Mouse (Mus musculus): Measurements from ENCODE around the gene Itm2b. TPM values are rescaled to one million over a fixed set of nuclear protein-coding genes. Genes with fewer than 3 reads are reported as not detected.

The Itm2b gene
- 502 TPM for total RNA-seq (2023)

DNA sequence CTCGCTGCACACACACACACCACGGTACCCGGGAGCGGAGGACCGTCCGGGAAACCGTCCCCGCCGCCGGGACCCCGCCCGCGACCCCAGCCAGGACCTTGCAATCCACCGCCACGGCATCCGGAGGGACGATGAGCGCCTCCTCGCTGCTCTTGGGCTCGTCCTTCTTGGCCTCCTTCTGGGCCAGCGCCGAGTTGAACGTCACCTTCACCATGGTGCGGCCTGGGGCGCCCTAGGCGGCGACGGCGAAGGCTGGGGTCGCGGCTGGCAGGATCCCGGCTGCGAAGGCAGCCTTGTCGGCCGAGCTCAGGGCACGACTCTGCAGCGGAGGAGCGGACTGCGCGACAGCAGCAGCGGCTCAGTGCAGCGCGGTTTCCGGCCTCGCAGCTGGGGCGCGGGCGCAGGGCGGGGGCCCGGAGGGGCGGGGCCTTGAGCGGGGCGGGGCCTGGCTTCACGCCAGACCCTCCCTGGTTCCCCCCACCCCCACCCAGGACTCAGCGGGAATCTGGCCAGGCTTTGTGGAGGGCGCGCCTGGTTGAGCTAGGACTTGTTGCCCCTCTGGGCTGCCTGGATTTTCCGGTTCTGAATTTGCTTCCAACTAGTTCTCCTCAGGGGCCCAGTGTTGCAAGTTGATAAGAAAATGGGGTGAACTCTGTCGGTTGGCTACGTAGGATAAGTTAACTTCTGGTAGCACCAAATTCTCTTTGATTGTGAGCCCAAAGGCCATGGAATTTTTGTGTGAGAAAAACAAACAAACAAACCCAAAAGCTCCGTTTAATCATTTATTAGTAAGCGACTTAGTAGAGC is at the start of gene Itm2b:
Gene Itm2b (minus strand): TSS at position 377 of the 807 bp plus-strand sequence.

DNA sequence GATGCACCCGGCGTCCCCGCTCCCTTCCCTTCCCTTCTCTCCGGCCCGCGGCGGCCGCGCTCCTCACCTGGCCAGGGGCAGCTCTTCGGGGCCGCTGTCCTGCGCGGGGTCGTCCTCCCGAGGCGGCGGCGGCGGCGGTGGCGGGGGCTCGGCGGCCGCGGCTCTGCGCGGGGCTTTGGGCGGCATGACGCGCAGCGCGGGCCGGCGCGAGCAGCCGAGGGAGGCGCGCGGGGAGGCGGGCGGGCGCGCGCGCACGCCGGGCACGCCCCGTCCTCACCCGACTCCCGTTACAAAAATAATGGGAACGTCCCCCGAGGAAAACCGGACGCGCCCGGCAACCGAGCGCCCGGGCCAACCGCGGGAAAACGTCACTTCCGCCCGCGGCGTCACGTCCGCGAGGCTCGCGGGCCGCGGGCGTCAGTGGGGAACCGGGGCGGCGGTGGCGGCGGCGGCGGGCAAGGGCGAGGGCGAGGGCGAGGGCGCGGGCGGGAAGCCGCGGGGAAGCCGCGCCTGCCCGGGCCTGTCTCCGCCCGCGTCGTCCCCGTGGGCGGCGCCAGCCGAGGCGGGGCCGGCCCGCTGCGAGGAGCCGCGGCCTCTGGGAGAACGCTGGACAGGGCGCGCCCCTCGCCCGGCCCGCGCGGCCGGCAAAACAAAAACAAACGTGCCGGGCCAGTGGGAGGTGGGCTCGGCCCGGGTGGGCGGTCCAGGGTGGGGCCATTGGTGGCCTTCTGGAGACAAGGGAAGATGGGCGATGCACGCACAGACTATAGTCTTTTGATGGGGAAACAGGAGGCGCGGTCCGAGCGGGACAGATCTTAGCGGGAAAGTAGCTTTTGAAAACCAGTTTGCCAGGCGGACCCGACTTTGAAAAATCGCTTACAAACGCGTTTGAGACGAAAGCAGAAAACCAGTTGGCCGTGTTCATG is 59.4 kb downstream of the Itm2b start, which contains the start of gene Rb1:
Gene Rb1 (minus strand): TSS at position 367 of the 926 bp plus-strand sequence.

Other genes with a start within 250 kb of the Itm2b start
- gene Lpar6, start 147.4 kb downstream of the Itm2b start, total RNA-seq (2023), result 15.5 TPM
- gene Rb1, start 59.5 kb downstream of the Itm2b start, total RNA-seq (2023), result 61.5 TPM
- 58.7 TPM for gene Med4, start 124.7 kb upstream of the Itm2b start, total RNA-seq (2023)
- gene Sucla2, start 140.0 kb upstream of the Itm2b start, total RNA-seq (2023), result 37.9 TPM
- 10.6 TPM for gene Nudt15, start 163.0 kb upstream of the Itm2b start, total RNA-seq (2023)

Measured in CD4-positive naive resting alpha-beta T cell, adult 57 days (primary cell).